Mouse (Mus musculus) thymus, postnatal 14 days (tissue): ENCODE measurements around the gene 1110017D15Rik.
A peak's percentile ranks its signal among the peaks of the same experiment; 100 is the strongest.

Experiments
- DNase-seq: peaks from one replicate; pipeline ENCODE4 v3.0.0; 2021

The 1110017D15Rik gene

GRCm38 (mm10) chr4:41478751-41479455 is 38.2 kb downstream of the 1110017D15Rik start:
- no peak for DNase-seq

DNA sequence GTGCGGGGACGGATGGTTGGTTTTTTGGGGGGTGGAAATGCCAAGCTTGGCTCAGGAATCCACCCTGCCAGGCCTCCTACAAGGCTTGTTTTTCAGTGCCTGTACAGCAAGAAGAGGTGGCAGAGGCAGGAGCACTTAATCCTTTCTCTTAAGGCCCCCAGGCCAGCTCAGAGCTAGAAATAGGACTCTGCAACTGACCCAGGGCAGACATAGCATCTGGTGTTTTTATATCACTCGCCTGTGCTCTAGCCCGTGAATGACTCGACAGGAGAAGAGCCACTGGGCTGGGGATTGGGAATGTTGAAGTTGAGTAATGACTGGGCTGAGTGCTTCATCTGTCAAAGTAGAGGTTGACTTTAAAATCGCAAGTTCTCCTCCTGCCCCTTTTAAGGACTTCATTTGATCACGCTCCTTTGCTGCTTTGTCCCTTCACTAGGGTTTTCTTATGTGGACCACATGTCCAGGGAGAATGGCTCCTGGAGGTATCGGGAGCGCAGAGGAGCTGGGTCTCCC is 39.4 kb downstream of the 1110017D15Rik start:
- DNase-seq: no peak

- DNase-seq: no peak
These were observed 45.8 kb downstream of the 1110017D15Rik start for GRCm38 (mm10) chr4:41471384-41471689.

DNA sequence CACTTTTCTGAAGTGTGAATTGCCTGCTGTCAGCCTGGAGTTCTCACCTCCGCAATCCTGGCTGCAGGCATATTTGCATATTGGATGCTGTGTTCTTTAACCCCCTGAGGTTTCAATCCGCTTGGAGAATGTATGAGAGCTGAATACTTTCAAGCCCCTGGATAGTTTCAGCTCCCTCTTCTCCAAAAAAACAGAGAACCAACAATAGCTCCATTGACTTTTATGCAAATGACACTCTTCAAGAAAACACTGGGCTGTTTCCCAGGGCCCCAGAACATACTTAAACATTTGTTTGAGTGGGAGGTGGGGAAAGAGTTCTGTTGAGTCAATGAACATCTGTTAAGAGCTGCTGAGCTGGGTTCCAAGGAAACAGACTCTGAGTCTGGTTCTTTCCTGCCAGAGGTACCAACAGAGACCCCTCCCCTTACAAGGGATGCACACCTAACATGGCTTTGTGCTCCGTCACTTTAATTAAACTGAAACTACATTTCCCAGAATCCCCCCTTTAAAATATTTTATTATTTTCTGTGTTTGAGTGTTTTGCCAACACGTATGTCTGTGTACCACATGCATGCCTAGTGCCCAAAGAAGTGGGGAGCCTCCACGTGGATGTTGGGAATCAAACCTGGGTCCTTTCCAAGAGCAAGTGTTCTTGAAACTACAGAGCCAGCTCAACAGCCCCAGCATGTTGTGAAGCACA is 46.3 kb downstream of the 1110017D15Rik start:
- DNase-seq: no peak

- no peak for DNase-seq
These were observed 47.0 kb downstream of the 1110017D15Rik start for GRCm38 (mm10) chr4:41470051-41470683.

DNA sequence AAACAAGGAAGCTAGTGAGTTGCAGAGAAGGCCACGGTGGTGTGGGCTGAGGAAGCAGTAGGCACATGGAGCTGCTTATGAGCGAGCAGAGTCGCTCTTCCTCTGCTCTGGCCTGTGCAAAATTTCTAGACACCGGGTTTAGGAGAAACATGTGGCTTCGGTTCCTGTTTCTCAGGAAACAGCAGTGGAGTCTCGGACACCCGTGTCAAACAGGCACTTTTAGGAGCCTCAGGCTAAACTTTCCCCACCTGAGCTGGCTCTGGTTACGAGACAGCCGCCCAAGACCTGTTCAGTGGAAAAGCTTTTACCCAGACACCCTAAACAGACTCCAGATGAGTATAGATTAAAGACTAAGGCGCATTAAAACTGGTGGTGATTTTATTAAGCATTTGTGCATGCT is 47.9 kb downstream of the 1110017D15Rik start:
- no peak for DNase-seq

DNA sequence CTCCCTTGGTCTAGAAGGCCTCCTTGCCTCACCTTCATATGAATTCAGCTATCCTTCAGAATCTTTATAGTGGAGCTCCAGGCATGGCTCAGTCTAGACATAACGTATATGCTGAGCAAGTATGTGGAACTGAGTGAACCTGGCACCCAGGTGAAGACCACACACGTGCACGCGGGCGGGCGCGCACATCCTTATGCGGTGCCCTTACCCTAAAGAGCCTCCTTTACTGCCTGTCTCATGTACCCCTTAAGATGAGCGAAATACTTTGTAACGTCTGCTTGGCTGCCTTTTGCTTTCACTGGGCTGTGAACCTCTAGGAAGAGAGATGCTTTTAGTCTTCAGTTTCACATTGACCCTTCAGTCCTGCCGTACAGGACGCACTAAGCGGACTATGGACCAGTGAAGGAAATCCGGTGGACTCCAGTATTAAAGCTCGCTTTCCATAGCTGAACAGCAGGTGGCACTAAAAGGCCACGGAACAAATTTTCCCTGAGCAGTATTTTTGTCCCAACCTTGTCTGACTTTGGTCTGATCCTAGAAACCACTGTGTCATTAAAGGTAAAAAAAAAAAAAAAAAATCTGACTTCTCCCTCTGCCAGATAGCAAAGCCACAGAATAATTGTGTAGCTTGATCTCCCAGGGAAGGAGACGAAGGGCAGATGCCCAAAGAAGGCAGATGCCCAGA is 48.6 kb downstream of the 1110017D15Rik start:
- DNase-seq: peak; percentile 30

- DNase-seq: peak; percentile 32
These were observed 51.9 kb downstream of the 1110017D15Rik start for GRCm38 (mm10) chr4:41465287-41465665.

DNA sequence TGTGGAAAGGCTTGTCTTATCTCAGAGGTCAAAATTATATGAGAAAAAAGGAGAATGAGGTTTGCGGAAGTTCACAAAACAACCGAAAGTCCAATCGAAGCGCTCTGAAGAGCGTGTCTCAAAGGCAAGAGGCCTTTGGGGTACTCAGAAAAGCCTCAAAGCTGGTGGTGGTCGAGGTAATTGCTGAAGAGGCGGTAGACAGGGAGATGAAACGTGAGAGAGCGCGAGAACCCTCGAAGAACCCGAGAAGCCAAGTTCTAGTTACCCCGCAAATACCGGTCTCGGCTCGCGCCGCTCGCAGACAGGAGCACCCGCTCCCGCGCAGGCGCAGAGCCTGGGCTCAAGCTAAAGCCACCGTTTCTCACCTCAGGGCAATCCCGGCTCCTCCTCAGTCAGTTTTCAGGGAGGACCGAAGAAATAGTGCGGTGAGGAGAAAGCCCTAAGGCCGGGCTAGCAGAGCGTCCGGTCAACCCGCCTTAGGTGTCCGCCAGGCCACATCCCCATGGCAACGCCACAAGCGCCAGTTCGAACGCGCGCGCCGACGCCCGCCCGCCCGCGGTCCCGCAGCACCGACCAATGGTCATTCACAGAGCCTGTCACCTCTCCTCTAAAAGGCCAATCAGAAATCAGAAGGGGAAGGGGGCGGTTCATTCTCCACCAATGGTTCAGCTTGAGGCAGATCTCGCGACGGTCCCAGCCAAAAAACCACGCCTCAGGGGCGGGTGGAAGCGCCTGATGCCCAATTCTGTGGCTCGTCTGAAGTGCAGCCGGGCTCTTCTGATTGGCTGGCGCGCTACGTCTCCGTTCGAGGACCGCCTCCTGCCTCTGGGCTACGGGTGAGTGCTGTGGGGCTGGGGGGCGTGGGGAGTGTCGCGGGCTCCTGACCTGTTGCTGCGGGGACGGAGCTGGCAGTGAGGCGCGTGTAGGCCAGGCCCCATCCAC is 52.5 kb downstream of the 1110017D15Rik start, which contains the start of the genes Kif24 and Nudt2:
Gene Kif24 (minus strand): TSS at position 543 of the 942 bp plus-strand sequence.
Gene Nudt2 (plus strand): TSS at position 807 of the 942 bp plus-strand sequence.
- peak; percentile 98 for DNase-seq

DNA sequence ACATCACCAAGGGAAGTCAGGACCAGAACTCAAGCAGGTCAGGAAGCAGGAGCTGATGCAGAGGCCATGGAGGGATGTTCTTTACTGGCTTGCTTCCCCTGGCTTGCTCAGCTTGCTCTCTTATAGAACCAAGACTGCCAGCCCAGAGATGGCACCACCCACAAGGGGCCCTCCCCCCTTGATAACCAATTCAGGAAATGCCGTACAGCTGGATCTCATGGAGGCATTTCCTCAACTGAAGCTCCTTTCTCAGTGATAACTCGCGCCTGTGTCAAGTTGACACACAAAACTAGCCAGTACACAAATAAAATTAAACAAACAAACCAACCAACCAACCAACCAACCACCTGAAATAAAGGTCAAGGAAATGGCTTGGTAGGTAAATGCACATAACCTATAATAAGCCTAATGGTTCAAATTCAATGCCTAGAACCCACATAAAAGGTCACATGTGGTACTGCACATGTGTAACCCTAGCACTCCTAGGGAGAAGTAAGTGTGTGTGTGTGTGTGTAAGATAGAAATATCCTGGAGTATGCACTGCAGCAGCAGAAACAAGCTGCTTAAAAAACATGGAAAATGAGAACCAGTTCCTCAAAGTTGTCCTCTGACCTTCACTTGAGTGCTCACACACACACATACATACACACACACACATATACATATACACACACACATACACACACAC is 53.9 kb downstream of the 1110017D15Rik start:
- DNase-seq: peak; percentile 50

DNA sequence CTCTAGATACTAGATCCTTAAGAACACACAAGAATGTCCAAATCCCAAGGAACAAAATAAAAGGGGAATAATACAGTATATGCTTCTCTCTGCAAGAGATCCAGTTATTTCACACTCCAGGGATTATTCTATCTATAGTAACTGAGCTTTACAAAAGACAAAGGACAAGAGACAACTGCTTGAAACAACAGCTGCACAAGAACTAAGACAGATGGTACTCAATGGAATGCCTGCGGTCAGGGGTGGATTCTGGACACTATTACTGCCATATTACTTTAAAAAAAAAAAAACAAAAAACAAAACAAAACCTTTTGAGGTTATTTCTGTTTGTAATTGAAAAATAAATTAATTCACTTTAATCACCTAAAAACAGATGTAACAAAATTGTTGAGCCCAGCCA is 56.4 kb downstream of the 1110017D15Rik start:
- no peak for DNase-seq
